Mouse (Mus musculus): ENCODE results near the gene Tamm41.

The Tamm41 gene

DNA sequence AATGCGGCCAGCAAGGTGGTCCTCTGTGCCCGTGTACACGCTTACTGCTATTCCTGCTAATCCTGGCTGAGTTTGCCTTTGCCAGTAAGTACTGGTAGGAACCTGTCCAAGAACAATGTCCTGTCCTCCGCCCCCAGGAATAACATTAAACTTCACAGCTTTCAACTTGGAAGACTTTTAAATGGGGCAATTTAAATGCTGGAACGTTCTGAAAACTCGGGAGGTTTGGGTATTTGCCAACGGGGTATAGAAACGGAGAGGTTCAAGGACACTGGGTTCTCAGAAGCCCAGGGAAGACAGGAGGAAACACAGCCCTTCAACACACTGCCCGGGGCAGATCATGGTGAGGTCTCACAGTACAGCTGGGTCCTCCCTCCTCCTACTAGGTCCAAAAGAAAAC is 14.8 kb downstream of the Tamm41 start:
- no peak for DNase-seq

DNA sequence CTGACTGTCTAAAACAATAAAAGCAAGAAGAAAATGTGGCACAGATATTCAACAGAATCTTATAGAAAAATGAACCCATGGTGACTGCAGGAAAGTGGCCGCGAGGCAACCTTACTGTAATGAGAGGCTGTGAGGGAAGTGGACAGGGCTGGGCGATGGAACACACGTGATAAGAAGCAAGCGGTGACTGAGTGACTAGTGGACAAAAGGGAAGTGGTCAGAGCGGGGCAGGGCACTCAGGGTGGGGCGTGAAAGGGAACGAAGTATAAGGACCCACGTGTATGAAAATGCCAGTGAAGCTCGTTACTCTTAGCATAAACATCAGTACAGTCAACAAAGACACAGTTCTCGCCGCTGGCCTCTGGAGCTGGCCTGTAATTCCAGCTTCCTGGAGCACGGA is 22.2 kb downstream of the Tamm41 start:
- DNase-seq, result no peak

DNA sequence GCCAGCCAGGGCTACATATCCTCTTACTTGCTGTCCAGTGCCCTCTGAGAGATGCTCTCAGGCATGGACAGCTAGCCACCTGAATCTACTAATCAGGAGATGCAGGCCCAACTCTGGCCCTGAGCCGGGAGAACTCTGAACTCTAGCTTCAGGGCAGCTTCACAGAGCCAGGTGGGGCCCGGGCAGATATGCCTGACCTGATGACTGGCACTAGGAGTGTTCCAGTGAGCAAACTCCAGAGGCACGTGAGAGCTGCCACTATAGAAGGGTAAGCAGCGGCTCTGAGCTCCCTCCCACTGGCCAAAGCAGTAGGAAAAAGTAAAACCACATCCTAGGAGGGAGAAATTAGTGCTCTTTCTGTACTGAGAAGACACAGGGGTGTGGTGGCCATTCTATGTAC is 24.1 kb downstream of the Tamm41 start:
- no peak for DNase-seq

GRCm38 (mm10) chr6:115011792-115012191 is 25.9 kb downstream of the Tamm41 start:
- DNase-seq, result no peak

DNA sequence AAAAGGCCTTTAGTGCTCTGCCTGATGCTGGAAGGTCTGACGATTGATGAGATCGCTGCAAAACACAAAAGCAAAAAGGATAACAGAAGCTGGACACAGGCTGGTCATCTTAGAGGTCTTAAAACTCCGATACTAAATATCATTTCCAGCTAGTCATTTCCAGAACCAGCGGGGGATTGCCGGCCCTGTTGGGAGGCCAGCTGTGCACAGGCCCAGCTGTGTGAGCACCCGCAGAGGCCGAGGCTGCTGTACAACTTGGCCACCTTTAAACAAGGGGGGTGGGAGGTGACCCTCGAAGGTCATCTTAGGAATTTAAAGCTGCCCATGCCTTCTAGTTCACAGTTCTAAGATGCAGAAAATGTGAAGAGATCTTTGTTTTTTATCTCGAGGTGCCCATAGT is 26.9 kb downstream of the Tamm41 start:
- DNase-seq, result no peak

DNA sequence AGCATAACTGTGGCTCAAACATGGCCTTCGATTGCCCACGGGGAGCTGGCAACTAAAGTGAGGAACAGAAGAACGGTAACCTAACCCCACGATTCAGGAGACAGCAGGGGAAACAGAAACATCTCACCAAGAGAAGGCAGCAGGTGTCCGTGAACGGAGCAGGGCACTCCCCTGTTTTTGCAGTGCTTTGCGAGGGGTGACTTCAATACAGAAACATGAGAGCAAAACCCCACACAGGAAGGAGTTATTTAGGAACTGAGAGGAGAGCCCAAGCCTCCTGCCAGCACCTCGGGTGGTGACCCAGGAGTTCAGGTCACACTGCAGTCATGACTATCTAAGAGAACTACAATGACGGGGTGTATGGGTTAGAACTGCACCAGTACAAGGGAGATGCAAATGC is 27.4 kb downstream of the Tamm41 start:
- no peak for DNase-seq

GRCm38 (mm10) chr6:115007728-115008127 is 29.9 kb downstream of the Tamm41 start:
- peak; percentile 89 for DNase-seq

DNA sequence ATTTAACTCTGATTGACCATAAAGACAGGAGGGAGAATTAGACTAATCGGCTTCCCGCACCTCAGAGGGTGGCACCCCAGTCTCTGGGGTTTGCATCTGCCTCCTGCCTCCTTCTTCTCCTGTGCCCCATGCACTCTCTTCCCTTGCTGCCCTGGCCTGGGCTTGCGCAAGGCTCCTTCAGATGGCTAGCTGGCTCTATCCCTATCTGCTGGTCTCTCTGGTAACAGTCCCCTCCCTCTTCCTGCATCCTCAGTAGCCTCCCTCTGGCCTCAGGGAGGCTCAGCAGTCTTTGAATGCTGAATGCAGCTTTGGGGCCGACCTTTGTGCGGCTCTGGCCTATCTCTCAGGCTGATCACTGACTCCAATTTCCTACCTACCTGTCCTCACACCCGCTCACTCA is 30.7 kb downstream of the Tamm41 start:
- DNase-seq, result no peak

GRCm38 (mm10) chr6:115006065-115006464 is 31.6 kb downstream of the Tamm41 start:
- no peak for DNase-seq

GRCm38 (mm10) chr6:115005351-115005890 is 32.3 kb downstream of the Tamm41 start:
- DNase-seq, result no peak

- no peak for DNase-seq
These were observed 33.0 kb downstream of the Tamm41 start for GRCm38 (mm10) chr6:115004636-115005035.

- no peak for DNase-seq
These were observed 39.2 kb downstream of the Tamm41 start for GRCm38 (mm10) chr6:114998374-114999031.

DNA sequence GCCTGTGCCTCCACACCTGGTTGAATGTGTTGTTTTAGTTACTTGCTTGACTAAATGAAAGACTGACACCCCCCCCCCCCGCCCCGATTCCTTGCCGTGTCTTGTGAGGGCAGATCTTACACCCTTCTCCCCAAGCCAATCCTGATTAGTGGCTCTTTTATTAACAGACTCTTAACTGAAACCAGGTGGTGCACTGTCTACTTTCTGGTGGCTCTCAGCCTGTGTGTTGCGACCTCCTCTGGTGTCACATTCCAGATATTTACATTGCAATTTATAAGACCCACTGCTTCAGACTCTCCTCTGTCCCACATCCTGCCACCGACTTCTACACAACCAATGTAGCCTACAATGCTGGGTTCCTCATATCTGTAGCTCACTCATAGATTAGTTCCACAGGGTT is 40.2 kb downstream of the Tamm41 start:
- DNase-seq, result no peak

DNA sequence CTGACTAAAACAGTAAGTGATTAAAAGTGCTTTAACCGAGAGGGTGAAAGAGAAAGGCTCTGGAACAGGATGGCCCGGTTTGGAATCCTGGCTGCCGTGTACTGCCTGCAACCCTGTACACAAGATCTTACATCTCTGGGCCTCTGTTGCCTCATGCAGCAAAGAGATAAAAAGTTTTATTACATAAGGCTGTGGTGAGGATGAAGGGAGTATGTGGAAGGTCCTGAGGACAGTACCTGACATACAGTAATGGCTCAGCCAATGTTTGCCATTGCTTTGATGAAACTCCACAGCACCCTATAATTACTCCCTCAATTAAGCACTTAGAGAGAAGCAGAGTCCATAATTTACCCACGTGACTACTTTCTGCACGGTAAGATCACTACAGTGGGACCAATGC is 40.8 kb downstream of the Tamm41 start:
- DNase-seq, result no peak

DNA sequence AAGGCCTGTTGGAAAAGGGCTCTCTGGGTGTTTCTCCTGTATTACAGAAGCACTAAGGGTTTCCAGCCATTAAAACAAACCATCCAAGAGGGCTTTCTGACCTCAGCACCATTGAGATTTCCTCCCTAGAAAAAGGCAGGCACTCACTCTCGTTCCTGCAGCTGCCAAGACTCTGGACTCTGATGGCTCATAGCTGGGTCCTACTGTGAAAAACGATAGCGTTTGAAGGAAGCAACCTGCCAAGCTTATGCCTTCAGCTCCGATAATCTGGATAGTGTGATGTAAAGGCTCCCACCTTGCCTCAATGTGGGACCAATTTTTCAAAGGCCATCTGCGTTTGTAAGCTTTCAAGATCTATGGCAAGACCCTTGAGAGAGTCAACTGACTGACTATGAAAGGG is 43.6 kb downstream of the Tamm41 start:
- no peak for DNase-seq

GRCm38 (mm10) chr6:114993659-114994058 is 44.0 kb downstream of the Tamm41 start:
- DNase-seq, result no peak

GRCm38 (mm10) chr6:114991909-114992308 is 45.8 kb downstream of the Tamm41 start:
- no peak for DNase-seq

DNA sequence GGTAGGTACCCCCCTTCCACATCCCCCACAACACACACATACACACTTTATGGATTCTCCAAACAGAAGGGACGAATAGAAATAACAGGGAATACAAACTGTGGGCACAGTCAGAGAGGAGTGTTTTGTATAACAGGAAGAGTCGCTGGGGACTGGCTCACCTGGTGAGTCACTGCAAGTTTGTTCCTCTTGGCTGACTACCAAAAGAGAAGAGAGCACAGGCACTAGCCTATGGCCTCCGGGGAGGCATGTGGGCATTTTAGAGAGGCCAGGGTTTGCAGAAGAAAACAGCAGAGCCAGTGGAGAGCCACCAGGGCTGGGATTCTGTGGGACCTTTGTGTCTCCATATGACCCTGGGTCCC is 49.1 kb downstream of the Tamm41 start:
- no peak for DNase-seq

DNA sequence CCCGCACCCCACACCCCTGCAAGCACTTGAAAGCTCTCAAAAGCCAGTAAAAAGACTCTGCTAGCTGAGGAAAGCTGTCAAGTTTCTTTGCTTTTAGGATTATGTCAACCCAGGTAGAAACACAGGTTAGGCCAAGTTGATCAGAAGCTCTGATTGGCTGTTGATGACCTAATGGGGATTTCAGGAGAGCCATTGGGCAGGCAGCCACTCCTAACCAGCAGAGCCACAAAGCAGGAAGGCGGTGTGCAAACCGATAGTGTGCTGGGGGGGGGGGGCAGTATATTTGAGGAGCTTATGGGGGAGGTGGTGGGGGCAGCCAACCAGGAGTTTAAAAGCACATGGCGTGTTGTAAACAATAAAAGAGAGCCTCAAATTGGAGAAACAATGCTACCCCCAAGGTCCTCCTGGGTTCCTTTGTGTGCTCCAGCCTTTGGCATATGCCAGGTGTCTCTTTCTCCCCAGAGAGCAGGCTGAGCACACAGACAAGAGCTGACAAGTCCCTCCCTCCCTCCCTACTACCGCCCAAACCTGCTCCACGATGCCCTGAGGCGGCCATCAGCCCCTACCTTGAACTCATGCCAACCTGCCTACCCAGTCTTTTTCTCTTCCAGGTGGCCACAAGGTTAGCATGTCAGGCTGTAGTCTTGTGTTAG is 49.6 kb downstream of the Tamm41 start:
- no peak for DNase-seq

DNA sequence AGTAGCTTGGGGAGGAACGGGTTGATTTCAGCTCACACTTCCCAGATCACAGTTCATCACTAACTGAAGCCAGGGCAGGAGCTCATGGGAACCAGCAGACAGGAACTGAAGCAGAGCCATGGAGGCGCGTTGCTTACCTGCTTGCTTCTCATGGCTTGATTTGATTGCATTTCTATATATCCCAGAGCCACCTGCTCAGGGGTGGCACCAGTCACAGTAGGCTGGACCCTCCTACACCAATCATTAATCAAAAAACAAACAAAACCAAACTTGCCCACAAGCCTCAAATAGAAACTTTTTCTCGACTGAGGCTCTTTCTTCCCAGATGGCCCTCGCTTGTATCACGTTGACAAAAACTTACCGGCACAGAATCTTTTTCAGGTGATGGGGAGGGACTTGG is 55.0 kb downstream of the Tamm41 start:
- DNase-seq, result no peak

GRCm38 (mm10) chr6:114979715-114980114 is 58.0 kb downstream of the Tamm41 start:
- DNase-seq, result no peak

- no peak for DNase-seq
These were observed 60.7 kb downstream of the Tamm41 start for GRCm38 (mm10) chr6:114976915-114977419.

DNA sequence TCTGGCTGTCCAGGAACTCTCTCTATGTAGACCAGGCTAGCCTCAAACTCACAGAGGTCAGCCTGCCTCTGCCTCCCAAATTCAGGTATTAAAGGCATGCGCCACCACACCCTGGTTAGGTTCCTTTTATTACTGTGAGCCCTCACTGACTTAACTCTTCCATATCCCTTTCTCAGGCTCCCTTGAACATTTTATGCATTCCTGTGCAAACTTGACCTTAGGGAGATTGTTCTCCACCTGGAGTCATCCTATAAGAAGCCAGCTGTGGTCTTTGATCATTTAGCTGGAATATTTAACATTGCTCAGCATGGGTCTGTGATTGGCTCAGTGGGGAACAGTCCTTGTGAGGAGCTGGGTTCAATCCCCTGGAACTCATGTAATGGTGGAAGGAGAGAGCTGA is 63.3 kb downstream of the Tamm41 start:
- DNase-seq, result no peak

GRCm38 (mm10) chr6:114972988-114973387 is 64.7 kb downstream of the Tamm41 start:
- no peak for DNase-seq

DNA sequence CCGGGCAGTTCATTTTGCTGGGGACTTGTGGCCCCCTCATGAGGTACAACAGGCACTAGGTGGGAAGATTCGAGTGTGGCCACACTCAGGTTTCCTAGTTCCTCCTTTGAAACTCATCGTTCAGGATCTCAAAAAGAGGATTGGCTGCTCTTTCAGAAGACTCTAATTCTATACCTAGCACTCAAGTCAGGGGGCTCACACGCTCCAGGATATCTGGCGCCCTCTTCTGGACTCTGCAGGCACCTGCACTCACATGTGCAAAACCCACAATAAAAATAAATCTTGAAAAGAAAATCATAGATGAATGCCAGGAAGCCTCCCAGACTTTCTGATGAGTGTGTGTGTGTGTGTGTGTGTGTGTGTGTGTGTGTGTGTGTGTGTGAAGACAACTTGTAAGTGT is 66.8 kb downstream of the Tamm41 start:
- DNase-seq, result peak; percentile 32
